Mouse (Mus musculus): Measurements from ENCODE around the gene Lrp3. TPM values are rescaled to one million over a fixed set of nuclear protein-coding genes. Genes with fewer than 3 reads are reported as not detected.

Gene Lrp3
- polyA plus RNA-seq, 1 experiment from 2014 or later, result 21.7 TPM

DNA sequence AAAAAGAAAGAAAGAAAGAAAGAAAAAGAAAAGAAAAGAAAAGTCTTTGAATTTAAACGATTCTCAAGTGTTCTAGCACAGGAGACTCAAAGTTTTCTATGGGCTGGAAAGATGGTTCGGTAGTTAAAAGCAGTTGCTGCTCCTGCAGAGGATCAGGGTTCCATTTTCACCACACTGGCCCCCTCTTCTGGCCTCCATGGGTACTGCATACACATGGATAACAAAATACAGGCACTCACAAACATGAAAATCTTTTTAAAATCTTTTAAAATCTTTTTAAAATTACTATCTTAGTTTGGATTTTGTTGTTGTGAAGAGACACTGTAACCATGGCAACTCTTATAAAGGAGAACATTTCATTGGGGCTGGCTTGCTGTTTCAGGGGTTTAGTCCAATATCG lies 15.0 kb upstream of the Lrp3 start:
- Histone ChIP-seq H3K4me2 (no peak overlapping the region), H3K27ac (replicated peaks) (no peak overlapping the region), H3K36me3 (no peaks in the 10 kb centered on the region)

GRCm38 (mm10) chr7:35220694-35221365 lies 5.5 kb upstream of the Lrp3 start:
- H3K27me3 ChIP-seq, result no peaks in the 10 kb centered on the region
- H3K36me3 ChIP-seq, result no peaks in the 10 kb centered on the region
- 74% methylated on average over 9 of the region's 9 CpGs for WGBS
- ATAC-seq (ENCODE audit: low read depth), result no peak
- no peak overlapping the region for H3K4me2 ChIP-seq
- no peak overlapping the region for H3K9ac ChIP-seq
- H3K4me1 ChIP-seq (replicated peaks), result peaks cover 2% of the 10 kb centered on the region
- no peak overlapping the region for H3K27ac ChIP-seq (replicated peaks)
- H3K9me3 ChIP-seq, result no peaks in the 10 kb centered on the region
- H3K4me3 ChIP-seq, result no peak overlapping the region

More for the DNA sequence above, 15.0 kb upstream of the Lrp3 start:
- 75% methylated on average over 3 of the region's 3 CpGs for WGBS
- no peaks in the 10 kb centered on the region for H3K9me3 ChIP-seq
- H3K4me3 ChIP-seq, result no peak overlapping the region
- no peak for ATAC-seq (ENCODE audit: low read depth)
- no peak overlapping the region for H3K9ac ChIP-seq
- H3K4me1 ChIP-seq (replicated peaks), result peaks cover 8% of the 10 kb centered on the region
- H3K27me3 ChIP-seq, result no peaks in the 10 kb centered on the region

- H3K27ac ChIP-seq (replicated peaks), result peak overlapping the region; percentile 93
- H3K36me3 ChIP-seq, result peaks cover 25% of the 10 kb centered on the region
- peaks cover 30% of the 10 kb centered on the region for H3K4me1 ChIP-seq (replicated peaks)
- 44% methylated on average over 5 of the region's 5 CpGs for WGBS
- peak overlapping the region; percentile 89 for H3K4me3 ChIP-seq
- no peak for ATAC-seq (ENCODE audit: low read depth)
- H3K9ac ChIP-seq, result peak overlapping the region; percentile 98
- peak overlapping the region; percentile 78 for H3K4me2 ChIP-seq
- no peaks in the 10 kb centered on the region for H3K27me3 ChIP-seq
- no peaks in the 10 kb centered on the region for H3K9me3 ChIP-seq
Observed at GRCm38 (mm10) chr7:35215731-35216130, 433 bp upstream of the Lrp3 start.

- Histone ChIP-seq H3K9ac (peak overlapping the region; percentile 98), H3K27me3 (no peaks in the 10 kb centered on the region), H3K36me3 (peaks cover 36% of the 10 kb centered on the region), H3K9me3 (no peaks in the 10 kb centered on the region), H3K27ac (replicated peaks) (peak overlapping the region; percentile 93), H3K4me1 (replicated peaks) (peaks cover 30% of the 10 kb centered on the region), H3K4me2 (peak overlapping the region; percentile 78), H3K4me3 (peak overlapping the region; percentile 89)
- under 1% methylated on average over 69 of the region's 79 CpGs for WGBS
- peak; percentile 65 for ATAC-seq (ENCODE audit: low read depth)
Observed at GRCm38 (mm10) chr7:35214442-35215222, 666 bp downstream of the Lrp3 start.

- Histone ChIP-seq H3K4me2 (no peak overlapping the region), H3K4me3 (no peak overlapping the region), H3K9me3 (no peaks in the 10 kb centered on the region), H3K27me3 (no peaks in the 10 kb centered on the region), H3K9ac (no peak overlapping the region), H3K36me3 (peaks cover 63% of the 10 kb centered on the region), H3K4me1 (replicated peaks) (peaks cover 30% of the 10 kb centered on the region), H3K27ac (replicated peaks) (no peak overlapping the region)
- no peak for ATAC-seq (ENCODE audit: low read depth)
- WGBS, result 94% methylated on average over 4 of the region's 4 CpGs
Observed at GRCm38 (mm10) chr7:35211791-35212190, 3.5 kb downstream of the Lrp3 start.

- no peak overlapping the region for H3K27ac ChIP-seq (replicated peaks)
- no peaks in the 10 kb centered on the region for H3K9me3 ChIP-seq
- H3K36me3 ChIP-seq, result peaks cover 63% of the 10 kb centered on the region
- no peak overlapping the region for H3K4me3 ChIP-seq
- H3K27me3 ChIP-seq, result no peaks in the 10 kb centered on the region
- peaks cover 6% of the 10 kb centered on the region; the same call in 1 of the 2 replicates for H3K4me1 ChIP-seq (replicated peaks)
- H3K9ac ChIP-seq, result no peak overlapping the region
- H3K4me2 ChIP-seq, result no peak overlapping the region
- ATAC-seq (ENCODE audit: low read depth), result no peak
Observed at GRCm38 (mm10) chr7:35199755-35200154, 15.5 kb downstream of the Lrp3 start.

- Histone ChIP-seq H3K4me2 (no peak overlapping the region), H3K4me1 (replicated peaks) (peaks cover 6% of the 10 kb centered on the region; the same call in 1 of the 2 replicates), H3K27me3 (no peaks in the 10 kb centered on the region), H3K27ac (replicated peaks) (no peak overlapping the region), H3K4me3 (no peak overlapping the region), H3K9ac (no peak overlapping the region), H3K9me3 (no peaks in the 10 kb centered on the region), H3K36me3 (peaks cover 57% of the 10 kb centered on the region)
- WGBS, result 91% methylated on average over 12 of the region's 12 CpGs
- no peak for ATAC-seq (ENCODE audit: low read depth)
Observed at GRCm38 (mm10) chr7:35198981-35199754, 16.1 kb downstream of the Lrp3 start.

- H3K4me2 ChIP-seq, result no peak overlapping the region
- no peak overlapping the region for H3K27ac ChIP-seq (replicated peaks)
- H3K4me3 ChIP-seq, result no peak overlapping the region
- no peaks in the 10 kb centered on the region for H3K9me3 ChIP-seq
- peaks cover 6% of the 10 kb centered on the region; the same call in 1 of the 2 replicates for H3K4me1 ChIP-seq (replicated peaks)
- 0 out of 2 replicates have a peak, but pooled peaks have one; percentile 6 for ATAC-seq (ENCODE audit: low read depth)
- H3K9ac ChIP-seq, result no peak overlapping the region
- WGBS, result 69% methylated on average over 2 of the region's 2 CpGs
- H3K36me3 ChIP-seq, result peaks cover 35% of the 10 kb centered on the region
- H3K27me3 ChIP-seq, result no peaks in the 10 kb centered on the region
Observed at GRCm38 (mm10) chr7:35197022-35197421, 18.3 kb downstream of the Lrp3 start.

DNA sequence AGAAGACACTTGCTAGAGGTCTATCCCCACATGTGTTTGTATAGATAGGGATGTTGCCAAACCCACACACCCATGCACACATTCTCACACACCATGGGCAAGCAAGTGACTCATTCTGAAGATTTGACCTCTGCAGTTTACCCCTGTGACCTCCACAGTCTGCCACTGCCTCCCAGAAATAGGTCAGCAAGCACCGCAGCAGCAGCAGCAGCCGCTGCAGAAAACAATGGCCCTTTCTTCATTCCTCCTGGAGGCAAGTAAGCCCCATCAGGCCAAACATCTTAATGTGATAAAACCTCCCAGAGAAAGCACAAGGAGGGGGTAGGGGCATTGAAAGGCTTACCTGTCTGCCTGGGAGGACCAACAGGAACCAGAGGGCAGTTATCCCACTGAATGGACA lies 24.0 kb downstream of the Lrp3 start:
- peaks cover 4% of the 10 kb centered on the region for H3K4me1 ChIP-seq (replicated peaks)
- ATAC-seq (ENCODE audit: low read depth), result no peak
- H3K4me2 ChIP-seq, result no peak overlapping the region
- no peak overlapping the region for H3K9ac ChIP-seq
- no peak overlapping the region for H3K27ac ChIP-seq (replicated peaks)
- no peaks in the 10 kb centered on the region for H3K36me3 ChIP-seq
- no peak overlapping the region for H3K4me3 ChIP-seq
- peaks cover 26% of the 10 kb centered on the region for H3K27me3 ChIP-seq
- H3K9me3 ChIP-seq, result no peaks in the 10 kb centered on the region
- WGBS, result 19% methylated on average over 2 of the region's 2 CpGs

DNA sequence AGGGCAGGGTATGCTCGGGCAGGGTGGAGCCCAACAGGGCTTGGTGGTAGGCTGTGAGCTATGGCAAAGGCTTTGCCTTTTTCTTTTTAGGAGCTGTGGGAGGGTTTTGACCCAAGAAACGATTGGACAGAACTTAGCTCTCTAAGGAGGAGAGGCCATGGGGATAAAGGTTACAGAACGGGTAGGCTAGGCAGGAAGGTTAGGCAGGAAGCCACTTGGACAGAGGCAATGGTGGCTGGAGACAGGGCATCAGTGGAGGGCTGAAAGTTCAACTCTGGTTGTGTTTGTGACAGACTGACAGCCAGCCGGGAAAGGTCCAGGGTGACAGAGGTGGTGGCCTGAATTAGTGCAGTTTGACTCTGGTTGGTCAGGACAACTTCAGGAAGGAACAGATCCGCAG lies 25.6 kb downstream of the Lrp3 start:
- Histone ChIP-seq H3K27me3 (peaks cover 42% of the 10 kb centered on the region), H3K36me3 (no peaks in the 10 kb centered on the region), H3K4me2 (no peak overlapping the region), H3K27ac (replicated peaks) (no peak overlapping the region), H3K9ac (no peak overlapping the region), H3K4me3 (no peak overlapping the region), H3K9me3 (no peaks in the 10 kb centered on the region), H3K4me1 (replicated peaks) (peaks cover 19% of the 10 kb centered on the region)
- ATAC-seq (ENCODE audit: low read depth), result no peak
- WGBS, result 80% methylated on average over 5 of the region's 5 CpGs

DNA sequence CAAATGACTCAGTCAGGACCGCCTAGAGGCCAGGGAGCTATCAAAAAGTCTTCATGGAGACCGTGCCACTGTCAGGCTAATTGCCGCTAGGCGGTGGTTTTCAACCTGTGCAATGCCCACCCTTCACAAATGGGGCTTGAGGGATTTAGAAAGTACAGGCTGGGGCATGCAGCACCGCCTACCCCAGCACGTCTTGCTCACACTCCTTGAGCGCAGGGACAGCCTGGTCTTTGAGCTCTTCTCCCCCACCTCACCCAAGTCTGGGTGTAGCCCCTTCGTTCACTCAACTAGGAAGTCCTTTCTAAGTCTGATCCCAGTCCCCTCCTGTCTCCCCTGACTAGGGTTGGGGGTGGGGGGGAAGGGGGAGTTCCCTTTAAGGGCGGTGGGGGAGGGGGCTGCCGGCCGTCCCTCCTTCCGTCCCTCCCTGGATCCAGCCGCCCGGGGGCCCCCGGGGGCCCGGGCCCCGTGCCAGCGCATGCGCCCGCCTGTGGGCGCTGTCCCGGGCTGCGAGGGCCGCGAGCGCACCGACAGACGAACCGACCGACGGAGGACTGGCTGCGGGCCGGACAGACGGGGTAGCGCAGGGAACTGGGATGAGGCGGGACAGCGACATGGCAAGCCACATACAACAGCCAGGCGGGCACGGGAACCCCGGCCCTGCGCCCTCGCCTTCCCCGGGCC lies 29.3 kb downstream of the Lrp3 start, which contains the start of gene Slc7a10:
TSS of gene Slc7a10 (plus strand) at position 497 of the 681 bp plus-strand sequence.
- Histone ChIP-seq H3K9ac (peak within 1 kb of the TSS; percentile 61), H3K36me3 (no peaks in the 10 kb centered on the region), H3K27ac (replicated peaks) (no peak within 1 kb of the TSS), H3K4me3 (peak within 1 kb of the TSS; percentile 36), H3K4me1 (replicated peaks) (peaks cover 20% of the 10 kb centered on the region), H3K9me3 (peaks cover 9% of the 10 kb centered on the region; the same call in 1 of the 2 replicates), H3K27me3 (peaks cover 56% of the 10 kb centered on the region), H3K4me2 (peak within 1 kb of the TSS; percentile 57)
- WGBS, result 2% methylated on average over 43 of the region's 43 CpGs
- ATAC-seq (ENCODE audit: low read depth), result peak; percentile 21; the same call in 1 of the 2 replicates
